Mouse (Mus musculus) 416B (cell line): ENCODE data around the gene Dnah11.

Source experiments
- DNase-seq: peaks from one replicate; pipeline ENCODE4 v3.0.0; 2011; ENCODE audit warnings: low read depth

The Dnah11 gene

DNA sequence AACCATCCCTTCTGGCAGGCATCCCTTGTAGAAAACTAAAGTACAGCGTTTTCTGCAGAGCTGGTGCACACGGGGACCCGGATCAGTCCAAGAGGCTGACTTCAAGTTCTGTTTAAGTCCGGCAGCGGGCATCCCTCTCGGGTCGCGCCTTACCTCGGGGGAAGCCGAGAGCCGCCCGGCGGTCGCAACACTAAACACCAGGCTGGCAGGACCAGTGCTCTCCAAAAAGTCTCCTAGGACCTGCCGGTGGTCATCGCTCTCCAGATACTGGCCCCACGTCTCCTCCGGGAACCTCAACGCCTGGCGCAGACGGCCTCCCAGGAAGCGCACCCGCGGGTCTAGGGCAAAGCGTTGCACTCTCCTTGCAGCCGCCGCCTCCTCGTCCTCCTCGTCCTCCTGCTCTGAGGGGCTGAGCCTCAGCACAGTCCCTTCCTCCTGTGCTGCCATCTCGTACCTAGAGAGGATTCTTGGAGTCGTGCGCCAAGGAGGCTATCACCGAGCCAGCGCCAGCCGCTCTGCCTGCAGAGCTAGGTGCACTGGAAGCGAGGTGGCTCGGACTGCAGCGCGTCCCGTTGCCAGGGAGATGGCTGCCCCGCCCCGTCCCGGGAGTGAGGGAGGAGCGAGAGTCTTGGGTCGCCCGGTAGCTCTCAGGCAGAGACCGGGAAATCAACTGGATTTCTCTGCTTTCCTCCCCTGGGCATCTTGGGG lies at the start of gene Dnah11:
TSS of gene Dnah11 (minus strand) at position 658 of the 708 bp plus-strand sequence.
- no peak for DNase-seq

DNA sequence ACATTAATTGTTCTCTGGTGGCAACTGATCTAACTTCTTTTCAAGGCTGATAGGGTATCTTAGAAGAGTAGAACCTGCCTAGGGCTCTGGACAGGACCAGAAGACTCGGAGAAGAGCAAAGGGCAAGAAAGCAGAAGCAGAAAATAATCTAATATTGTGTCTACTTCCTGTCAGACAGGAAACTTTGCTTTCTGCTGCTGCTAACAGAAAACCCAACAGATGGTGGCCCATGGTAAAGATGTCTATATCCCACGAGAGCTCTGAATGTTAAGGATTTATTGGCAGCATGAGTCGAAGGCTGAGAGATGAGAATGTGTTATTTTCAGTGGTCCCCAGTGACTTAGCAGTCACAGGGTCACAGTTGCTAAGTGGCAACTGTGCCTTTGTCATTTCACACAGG lies 22.3 kb upstream of the Dnah11 start:
- DNase-seq = peak; percentile 40

DNA sequence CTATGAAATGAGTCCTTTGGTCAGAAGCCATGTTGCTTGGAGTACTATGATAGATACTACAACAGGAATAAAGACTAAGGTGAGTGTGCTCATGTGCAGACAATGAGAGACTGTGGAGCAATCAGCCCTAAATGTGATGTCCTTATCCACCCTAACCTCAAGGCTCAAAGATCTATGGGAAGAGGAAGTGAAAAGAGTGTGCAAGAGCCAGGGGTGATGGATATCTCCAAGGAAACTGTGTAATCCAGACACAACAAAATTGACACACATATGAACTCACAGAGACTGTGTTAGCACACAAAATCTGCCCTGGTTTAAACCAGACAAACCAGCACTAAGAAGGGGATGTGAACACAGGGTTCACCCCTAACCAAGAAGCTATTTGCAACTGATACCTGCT lies 21.2 kb upstream of the Dnah11 start:
- peak; percentile 5 for DNase-seq

GRCm38 (mm10) chr12:118212163-118212562 lies 13.3 kb upstream of the Dnah11 start:
- peak; percentile 40 for DNase-seq

DNA sequence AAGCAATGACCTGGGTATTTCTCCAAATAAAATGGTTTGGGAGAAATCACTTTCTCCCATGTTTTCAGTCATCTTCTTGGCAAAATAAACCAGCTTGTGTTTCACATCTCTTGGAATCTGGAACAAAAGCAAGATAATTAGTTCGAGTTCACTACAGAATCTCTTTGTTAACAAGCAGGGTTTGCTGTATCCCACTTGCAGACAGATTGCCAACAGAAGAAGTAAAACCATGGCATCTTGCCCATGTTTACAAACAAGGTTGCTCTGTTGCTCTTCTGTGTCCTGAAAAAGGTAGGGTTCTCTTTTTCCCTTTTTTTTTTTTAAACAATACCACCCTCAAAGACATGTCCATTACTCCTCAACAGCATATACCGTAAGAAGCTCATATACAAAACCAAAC lies 2.3 kb downstream of the Dnah11 start:
- no peak for DNase-seq

DNA sequence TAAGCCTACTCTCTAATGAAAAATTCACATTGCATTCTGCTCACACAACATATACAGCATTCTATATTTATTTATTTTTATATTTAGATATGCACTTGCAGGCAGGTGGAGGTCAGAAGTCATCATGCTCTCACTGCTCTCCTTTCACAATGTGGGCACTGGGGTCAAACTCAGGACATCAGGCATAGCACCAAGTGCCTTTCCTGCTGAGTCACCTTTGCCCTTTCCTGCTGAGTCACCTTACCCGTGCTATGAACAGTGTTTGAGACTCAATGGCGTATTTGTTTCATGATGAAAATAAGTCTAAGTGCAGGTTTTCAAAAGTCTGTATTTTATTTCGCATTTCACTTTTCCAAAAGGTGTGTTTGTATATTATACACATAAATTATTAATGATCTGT lies 9.3 kb downstream of the Dnah11 start:
- peak; percentile 68 for DNase-seq

DNA sequence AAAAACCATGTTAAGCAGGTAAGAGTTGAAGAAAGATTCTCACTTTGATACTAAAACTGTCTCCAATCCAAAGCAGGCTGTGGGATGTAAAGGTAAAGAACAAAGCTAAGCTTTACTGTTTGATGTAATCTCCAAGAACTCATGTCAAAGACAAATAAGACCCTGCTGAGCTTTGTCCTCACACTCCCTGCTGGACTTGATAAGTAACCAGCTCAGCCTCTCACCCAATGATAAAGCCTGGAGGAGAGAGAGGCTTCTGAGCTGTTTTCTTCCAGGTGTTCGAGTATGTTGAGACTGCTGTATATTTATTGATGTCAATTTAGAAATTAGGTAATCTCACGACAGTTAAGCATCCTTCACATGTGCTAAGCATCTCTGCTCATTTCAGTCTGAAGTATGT lies 11.2 kb downstream of the Dnah11 start:
- no peak for DNase-seq

DNA sequence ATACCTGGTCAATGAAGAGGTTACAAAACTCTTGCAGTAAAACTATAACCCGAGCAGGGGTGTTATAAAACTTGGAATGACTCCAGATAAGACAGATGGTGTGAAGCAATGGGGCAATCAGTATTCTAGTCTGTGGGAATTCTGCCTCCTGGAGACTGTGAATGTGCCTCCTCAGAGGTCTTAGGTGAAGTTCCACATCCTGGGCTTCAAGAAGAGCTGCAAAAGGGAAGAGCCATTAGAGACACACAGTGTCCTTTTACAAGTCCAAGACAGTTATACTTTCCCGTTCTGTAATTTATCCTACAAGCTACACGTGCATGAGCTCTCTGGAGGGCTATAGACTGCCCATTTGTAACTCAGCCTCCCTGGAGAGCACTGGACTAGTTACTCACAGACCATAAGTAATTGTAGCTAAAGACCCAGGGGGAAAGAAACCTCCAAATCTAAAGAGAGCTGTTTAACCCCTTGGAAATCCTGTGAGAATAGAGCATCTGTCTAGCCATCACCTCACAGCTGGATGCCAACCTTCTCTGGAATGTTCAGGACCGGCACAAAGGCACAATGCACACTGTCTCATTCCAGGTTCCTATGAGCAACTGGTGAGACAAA lies 11.9 kb downstream of the Dnah11 start:
- DNase-seq = no peak

DNA sequence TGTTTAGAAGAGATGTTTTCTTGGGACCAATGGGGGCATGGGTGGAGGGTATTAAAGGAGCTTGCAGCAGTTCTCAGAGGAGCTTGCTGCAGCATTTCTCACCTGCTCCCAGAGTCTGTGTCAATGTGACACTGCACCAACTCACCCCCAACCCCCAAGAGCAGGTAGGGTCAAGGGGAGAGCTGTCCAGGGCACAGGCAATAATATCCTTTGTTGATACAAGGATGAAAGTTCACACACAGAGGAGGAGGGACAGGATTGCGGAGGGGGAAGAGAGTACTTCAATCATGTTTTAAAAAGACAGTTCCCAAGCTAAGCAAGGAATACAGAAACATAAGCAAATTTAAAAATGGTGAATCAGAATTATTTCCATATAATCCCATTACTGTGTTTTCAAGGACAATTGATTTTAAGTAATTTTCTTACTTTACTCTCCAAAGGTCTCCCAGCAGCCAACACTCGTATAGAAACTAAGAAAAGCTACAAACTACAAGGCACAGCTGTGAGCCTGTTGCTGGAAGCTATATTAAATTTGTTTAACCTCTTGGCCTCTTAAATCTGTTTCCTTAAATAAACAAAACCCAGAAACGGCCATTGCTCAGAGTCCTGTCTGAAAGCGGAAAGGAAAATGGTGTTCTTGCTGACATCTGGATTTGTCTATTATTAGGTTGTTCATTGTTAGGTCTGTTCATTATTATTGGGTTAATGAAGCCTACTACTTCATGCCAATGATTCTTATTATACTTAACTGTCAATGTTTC lies 12.5 kb downstream of the Dnah11 start:
- no peak for DNase-seq

- peak; percentile 38 for DNase-seq
Measured at GRCm38 (mm10) chr12:118184731-118185130, 14.1 kb downstream of the Dnah11 start.

DNA sequence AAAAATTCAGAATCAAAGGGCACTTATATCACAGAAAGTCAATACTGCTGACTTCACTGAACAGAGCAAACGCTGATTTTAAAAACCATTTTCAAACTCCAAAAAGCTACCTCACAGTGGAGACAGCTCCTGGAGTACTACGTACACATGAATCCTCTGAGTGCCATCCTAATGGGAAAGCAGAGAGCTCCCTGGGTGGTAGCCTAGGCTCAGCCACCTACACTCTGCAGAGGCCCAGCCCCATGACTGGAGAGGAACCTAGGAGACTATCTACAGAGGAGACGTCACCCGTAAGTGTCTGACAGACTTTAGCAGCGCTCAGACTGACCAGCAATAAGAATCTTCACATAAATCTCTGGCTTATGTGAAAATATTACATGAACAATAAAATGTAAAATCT lies 21.1 kb downstream of the Dnah11 start:
- DNase-seq = no peak

DNA sequence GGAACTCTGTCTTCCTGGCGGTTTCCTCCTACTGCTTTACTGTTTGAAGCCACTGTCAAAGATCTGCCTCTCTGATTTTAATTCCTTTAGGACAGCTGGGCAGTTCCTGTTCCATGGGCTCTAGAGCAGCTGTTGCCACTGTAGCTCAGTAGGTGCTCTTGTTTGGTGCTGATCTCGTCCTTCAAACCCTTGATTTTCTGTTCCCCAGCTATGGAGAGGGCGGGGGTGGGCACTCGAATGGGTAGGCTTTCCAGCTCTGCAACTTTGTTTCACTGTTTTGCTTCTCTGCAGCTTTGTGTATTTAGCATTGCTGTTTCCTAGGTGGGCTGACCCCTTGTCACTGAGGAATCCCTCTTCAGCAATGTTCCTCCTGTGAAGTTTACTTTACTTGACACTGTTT lies 34.1 kb downstream of the Dnah11 start:
- no peak for DNase-seq

GRCm38 (mm10) chr12:118156986-118157385 lies 41.9 kb downstream of the Dnah11 start:
- DNase-seq = no peak

DNA sequence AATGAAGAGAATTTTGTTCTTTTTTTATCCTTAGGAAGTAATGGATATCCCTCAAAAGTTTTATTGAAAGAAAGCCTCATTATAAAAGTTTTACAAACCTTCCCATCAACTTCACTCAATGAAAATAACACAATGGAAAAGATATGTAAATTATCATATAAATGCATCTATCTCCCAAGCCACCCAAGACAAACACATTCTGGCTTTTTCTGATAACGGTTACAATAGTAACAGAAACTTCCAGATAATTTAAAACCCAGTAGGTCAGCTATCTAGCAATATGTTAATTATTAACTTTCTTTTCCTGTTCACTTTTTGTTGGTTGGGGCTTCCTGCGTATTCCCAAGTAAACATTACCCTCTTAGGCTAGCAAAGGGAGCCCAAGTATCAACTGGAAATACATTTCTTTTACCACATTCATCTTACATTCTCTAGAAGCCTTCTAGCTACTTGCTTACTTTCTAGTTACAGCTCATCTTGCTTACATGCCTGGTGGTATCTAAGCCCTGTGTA lies 51.3 kb downstream of the Dnah11 start:
- no peak for DNase-seq

DNA sequence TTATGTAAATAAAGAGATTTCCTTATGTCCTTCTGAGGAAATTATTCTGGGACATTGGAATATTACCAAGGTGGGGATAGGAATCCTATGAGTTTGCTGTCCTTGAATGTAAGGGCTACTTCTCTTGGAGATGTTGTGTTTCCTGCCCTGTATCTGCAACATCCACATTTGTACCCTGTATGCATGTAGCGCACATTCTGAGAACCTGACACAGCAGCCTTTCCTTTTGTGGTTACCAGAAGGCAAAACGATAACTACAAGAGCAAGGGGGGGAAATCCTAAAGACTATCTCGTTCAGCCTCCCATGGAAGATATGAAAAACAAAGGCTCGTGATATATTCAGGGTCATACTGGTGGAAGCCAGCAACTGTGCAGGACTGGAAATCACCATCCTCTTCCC lies 70.7 kb downstream of the Dnah11 start:
- no peak for DNase-seq

- no peak for DNase-seq
Measured at GRCm38 (mm10) chr12:118119668-118120067, 79.2 kb downstream of the Dnah11 start.

DNA sequence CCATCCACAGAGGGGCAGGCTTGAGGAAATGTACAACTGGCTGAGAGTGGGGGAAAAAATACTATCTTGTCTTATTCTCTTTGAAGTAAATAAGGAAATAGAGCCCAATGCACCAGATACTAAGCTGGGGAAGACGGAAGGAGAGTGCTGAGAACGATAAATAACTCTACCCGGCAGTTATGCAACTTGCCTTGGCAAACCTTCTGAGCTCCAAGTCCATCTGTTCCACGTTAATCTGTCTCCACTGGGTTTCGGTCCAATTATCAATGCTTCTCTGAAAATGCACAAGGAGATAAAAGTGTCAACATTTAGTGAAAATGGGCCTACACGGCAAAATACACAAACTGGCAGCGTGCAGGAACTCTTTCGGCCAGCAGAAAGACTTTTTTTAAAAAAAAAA lies 86.2 kb downstream of the Dnah11 start:
- no peak for DNase-seq

DNA sequence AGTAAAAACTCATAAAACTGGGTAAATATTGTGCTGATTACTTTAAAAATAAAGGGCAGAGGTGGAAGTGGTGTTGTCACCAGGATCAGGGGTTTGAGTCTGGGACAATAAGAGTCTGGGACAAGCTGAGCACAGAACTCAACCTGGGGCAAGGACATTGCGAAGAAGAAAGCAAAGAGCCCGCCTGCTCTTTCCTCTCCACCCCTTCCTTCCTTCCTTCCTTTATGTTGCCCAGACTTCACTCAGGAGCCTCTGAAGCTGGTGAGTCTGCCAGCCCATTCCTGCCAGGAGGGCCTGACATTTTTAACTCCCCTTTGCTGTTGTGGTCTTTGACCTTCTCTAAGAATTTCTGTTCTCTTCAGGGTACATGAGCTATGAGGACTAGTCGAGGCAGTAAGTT lies 86.9 kb downstream of the Dnah11 start:
- no peak for DNase-seq

- DNase-seq = no peak
Measured at GRCm38 (mm10) chr12:118107719-118108118, 91.1 kb downstream of the Dnah11 start.

- DNase-seq = no peak
Measured at GRCm38 (mm10) chr12:118104520-118104919, 94.3 kb downstream of the Dnah11 start.

- no peak for DNase-seq
Measured at GRCm38 (mm10) chr12:118099694-118100093, 99.1 kb downstream of the Dnah11 start.

DNA sequence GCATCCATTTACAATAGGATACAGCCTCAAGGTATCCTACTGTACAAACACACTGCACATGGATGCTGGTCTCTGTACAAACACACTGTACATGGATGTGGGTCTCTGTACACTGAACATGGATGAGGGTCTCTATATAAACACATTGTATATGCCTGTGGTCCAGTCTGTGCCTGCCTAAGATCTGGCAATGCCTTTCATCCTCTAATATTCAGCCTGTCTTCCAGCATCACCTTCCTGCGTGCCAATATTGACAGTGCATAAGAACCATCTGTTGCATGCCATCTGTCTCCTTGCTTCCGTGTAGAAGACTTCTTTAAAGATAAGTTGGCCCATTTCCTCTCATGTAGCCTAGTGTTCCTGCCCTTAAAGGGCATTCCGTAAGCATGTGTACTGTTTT lies 100.6 kb downstream of the Dnah11 start:
- no peak for DNase-seq

GRCm38 (mm10) chr12:118094946-118095345 lies 103.9 kb downstream of the Dnah11 start:
- no peak for DNase-seq
